Mouse (Mus musculus) lung, adult 2 months (tissue): ENCODE results near the gene Tanc1. TPM values are rescaled to one million over a fixed set of nuclear protein-coding genes. Genes with fewer than 3 reads are reported as not detected.

Experiments used
- DNase-seq: peaks from one replicate; pipeline ENCODE4 v3.0.0; 2022
- H3K4me1 ChIP-seq: fragments of 200-500 bp; 2 replicates; pipeline ENCODE4 v1.6.1; 2011; ENCODE audit warnings: low read length; ENCODE audit not compliant: control insufficient read depth, insufficient read depth
- H3K4me3 ChIP-seq: fragments of 200-500 bp; replicated peaks from 2 replicates; pipeline ENCODE3; 2011; ENCODE audit warnings: low read depth, mild to moderate bottlenecking, control low read depth, low read length; ENCODE audit errors: extremely low read depth
- CTCF ChIP-seq: fragments of 200-500 bp; IDR thresholded peaks from 2 replicates; pipeline ENCODE4 v1.5.1; 2011; ENCODE audit warnings: mild to moderate bottlenecking, low read length, control low read depth; ENCODE audit not compliant: insufficient read depth
- POLR2A ChIP-seq: fragments of 200-500 bp; IDR thresholded peaks from 2 replicates; pipeline ENCODE4 v1.6.1; 2011; ENCODE audit warnings: low read depth, mild to moderate bottlenecking, control low read depth, low read length, borderline replicate concordance; ENCODE audit errors: extremely low read depth
- WGBS: fragments of 180-500 bp; shearing (Covaris S2); methylation state at CpG from one replicate; pipeline ENCODE4 v1.1.7; 2018; 5-methylcytosine and 5-hydroxymethylcytosine counted together
- polyA plus RNA-seq: library from polyadenylated mRNA; depleted of rRNA; stranded (reverse); fragments of >200 nt; gene quantifications from 2 replicates; pipeline ENCODE4 v1.2.3, GENCODE M21; 2012

Gene Tanc1
- polyA plus RNA-seq, 1 experiment: 29.0 TPM

DNA sequence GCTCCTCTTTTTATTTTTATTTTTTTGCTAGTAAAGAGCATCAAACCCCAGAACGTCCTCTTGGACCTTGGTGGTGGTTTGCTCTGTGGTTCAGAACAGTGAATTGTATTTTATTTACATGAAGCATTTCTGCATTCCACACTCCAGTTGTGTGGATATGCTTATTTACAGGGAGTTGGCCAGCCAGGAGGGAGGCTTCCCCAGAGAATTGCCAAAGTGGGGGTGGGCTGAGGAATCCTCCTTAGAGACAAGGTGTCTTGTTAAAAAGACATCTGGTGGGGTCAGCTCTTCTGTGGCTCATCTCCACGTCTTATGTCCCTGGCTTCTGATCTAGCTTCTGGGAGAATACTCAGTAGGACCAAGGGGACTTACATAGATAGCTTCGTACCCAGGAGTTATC is 14.6 kb downstream of the Tanc1 start:
- Histone ChIP-seq H3K4me3 (no peak overlapping the region), H3K4me1 (peaks cover 35% of the 10 kb centered on the region)
- no peak for TF ChIP-seq CTCF
- no peak for TF ChIP-seq POLR2A
- WGBS: 53% methylated on average over 3 of the region's 3 CpGs
- no peak for DNase-seq

DNA sequence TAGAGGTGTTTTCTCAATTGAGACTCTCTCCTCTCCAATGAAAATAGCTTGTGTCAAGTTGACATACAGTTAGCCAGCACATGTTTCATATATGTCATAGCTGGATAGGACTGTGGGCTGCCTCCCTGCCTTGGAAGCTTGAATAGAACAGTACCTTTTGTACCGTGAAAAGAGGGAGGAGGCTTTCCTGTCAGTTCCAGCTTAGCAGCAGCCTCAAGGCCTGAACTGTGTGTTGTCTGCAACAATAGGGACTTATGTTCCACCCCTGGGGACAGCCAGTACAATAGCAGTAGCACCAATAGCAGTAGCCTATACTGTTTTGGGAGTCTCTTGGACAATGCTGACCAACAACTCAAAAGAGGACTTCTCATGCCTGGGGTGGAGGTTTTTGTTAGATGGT is 15.7 kb downstream of the Tanc1 start:
- TF ChIP-seq CTCF: no peak
- no peak for TF ChIP-seq POLR2A
- Histone ChIP-seq H3K4me3 (no peak overlapping the region), H3K4me1 (peaks cover 38% of the 10 kb centered on the region)
- WGBS: 34% methylated on average over 1 of the region's 1 CpGs
- no peak for DNase-seq

DNA sequence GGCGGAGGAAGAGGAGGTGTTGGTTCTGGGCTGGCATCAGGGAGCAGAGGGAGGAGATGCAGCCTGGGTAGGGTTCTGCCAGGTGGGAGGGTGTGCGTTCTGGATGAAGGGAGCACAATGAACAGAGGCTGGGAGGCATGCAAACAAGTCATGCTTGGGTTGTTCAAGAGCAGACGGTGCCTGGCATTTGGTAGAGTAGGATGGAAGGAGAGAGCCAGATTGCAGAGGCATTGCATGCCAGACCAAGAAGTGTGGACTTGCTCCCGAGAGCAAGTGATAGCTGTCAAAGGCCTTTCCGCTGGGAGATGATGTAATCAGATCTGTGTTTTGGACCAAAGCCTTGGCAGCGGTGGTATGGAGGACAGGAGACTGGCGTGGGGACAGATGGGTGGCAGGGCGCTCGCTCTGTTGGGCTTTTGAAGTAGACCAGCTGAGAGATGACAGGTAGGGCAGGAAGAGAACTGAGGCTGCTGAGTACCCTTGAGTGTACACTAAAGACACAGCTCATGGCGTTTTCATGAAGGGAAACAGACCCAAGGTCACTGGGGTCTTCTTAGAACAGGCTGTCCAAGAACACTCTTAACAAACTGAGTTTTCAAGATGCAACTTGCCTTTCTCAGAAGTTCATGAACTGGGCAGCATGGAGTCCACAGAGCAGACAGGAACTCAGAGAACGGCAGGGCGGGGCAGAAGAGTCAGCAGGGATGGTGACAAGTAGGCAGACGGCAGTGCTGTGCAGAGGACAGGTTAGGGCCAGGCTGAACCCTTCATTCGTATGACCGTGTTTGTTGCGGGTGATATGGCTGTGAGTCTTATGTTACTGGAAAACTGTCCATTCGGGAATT is 16.4 kb downstream of the Tanc1 start:
- TF ChIP-seq CTCF (no peak), POLR2A (no peak)
- peaks cover 38% of the 10 kb centered on the region for H3K4me1 ChIP-seq
- 39% methylated on average over 17 of the region's 17 CpGs for WGBS
- no peak overlapping the region for H3K4me3 ChIP-seq
- DNase-seq: peak; percentile 47

DNA sequence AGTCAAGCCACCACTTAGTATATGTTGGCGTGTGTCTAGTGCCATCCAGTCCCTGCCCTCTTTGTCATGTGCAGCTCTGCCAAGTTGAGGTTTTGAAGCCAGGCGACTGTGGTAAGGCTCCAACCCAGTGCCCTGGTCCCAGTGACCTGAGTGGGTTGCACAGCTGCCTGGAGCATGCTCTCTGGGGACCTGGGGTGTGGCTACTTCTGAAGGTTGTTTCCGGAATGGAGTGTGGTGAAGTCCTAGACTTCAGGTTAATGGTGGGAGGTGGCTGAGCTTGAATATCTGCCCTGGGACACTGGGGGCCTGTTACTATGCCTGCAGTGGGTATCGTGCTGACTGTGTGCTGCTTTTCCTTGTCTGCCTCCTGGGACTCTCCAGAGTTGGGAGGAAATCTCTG is 18.0 kb downstream of the Tanc1 start:
- 44% methylated on average over 4 of the region's 4 CpGs for WGBS
- no peak for TF ChIP-seq CTCF
- no peak for TF ChIP-seq POLR2A
- H3K4me3 ChIP-seq: no peak overlapping the region
- H3K4me1 ChIP-seq: peaks cover 42% of the 10 kb centered on the region
- no peak for DNase-seq

DNA sequence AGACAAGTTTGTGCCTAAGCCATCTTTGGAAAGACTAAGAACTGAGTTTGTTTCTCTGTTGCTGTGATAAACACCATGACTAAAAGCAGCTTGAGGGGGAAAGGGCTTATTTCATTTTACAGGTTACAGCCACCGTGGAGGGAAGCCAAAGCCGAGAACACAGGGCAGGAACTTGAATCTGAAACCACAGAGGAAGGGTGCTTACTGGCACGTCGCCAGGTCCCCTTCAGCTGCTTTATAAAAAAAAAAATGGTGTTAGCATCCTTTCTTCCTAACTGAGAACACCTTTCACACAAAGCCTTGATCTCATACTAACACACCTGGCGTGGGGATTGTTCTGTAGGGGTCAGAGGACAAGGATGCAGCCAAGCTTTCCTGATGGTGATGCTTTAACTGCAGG is 19.6 kb downstream of the Tanc1 start:
- no peak overlapping the region for H3K4me3 ChIP-seq
- TF ChIP-seq CTCF: no peak
- no peak for TF ChIP-seq POLR2A
- WGBS: 38% methylated on average over 5 of the region's 5 CpGs
- no peak for DNase-seq
- peaks cover 40% of the 10 kb centered on the region for H3K4me1 ChIP-seq

DNA sequence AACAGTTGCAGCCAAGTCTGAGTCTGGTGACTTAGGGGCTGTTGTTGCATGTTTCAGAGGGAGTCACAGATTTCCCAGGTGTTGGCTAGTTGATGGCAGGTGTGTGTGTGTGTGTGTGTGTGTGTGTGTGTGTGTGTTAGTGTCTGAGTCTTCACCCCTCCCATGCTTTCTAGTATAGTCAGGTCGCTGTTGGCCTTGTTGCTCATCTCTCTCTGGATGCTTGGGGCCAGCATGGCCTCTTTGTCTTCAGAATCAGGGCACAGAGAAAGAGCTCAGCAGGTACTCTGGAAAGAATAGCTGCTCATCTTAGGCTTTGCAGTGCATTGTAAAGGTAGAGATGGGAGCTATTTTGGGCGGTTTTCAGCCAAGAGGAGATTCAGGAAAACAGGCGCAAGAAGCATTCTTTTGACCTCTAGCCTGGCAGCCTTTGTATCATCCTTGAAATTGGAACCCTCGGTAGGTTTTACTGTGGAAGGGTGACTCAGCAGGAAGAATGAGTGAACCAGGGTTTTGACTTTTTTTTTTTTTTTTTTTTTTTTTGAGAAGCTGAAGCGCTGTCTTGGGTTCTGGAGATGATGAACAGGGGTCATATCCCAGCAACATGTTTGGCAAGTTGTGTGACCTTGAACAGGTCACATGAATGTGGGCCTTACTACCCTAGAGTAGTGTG is 22.1 kb downstream of the Tanc1 start:
- Histone ChIP-seq H3K4me3 (no peak overlapping the region), H3K4me1 (peaks cover 21% of the 10 kb centered on the region)
- TF ChIP-seq POLR2A (no peak), CTCF (no peak)
- no peak for DNase-seq
- WGBS: 67% methylated on average over 5 of the region's 5 CpGs

DNA sequence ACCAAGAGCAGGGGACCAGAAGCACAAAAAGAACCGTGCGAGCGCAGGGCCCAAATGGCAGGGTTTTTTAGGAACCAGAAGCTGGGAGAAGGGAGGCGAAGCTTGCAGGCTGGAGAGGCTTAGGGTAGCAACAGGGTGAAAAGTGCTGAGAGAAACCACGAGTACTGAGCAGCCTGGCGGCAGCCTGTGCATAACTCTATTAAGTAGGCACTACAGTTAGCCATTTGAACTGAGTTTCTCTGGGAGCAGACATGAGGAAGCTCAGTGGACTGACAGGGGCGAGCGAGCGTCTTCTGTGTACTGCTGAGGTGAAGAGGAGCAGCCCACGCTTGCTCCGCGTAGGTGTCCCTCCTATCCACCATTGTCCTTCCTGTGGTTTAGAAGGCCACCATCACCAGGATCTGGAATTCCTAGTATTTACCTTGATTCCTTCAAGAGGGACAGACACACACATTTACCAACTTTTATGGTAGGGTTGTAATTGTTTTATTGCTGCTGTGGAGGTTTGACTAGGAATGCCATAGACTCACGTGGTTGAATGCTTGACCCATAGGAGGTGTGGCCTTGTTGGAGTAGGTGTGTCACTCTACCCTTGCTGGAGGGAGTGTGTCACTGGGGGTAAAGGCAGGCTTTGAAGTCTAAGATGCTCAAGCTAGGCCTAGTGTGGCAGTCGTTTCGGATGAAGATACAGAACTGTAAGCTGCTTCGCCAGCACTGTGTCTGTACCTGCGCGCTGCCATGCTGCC is 25.4 kb downstream of the Tanc1 start:
- Histone ChIP-seq H3K4me3 (no peak overlapping the region), H3K4me1 (peaks cover 7% of the 10 kb centered on the region)
- no peak for DNase-seq
- WGBS: 89% methylated on average over 18 of the region's 18 CpGs
- TF ChIP-seq POLR2A: no peak
- no peak for TF ChIP-seq CTCF

DNA sequence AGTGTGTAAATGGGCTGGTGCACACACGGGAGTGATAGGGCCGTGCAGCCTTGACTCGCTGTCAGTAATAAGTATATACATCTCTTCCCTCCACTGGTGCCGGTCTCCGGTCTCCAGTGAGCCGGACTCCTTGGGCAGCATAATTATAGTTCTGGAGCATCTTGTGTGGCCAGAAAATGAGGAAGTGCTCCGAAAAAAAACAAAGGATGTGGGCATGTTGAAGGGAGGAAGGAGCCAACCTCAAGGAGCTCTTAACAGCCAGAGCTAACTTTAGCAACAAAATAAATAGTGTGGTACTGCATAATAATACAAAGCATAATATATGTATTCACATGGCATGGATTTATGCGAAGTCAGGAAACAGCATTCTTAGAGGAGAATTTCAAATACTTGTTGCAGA is 30.9 kb downstream of the Tanc1 start:
- Histone ChIP-seq H3K4me3 (no peak overlapping the region), H3K4me1 (peaks cover 31% of the 10 kb centered on the region)
- DNase-seq: no peak
- no peak for TF ChIP-seq POLR2A
- no peak for TF ChIP-seq CTCF
- WGBS: 19% methylated on average over 8 of the region's 8 CpGs

DNA sequence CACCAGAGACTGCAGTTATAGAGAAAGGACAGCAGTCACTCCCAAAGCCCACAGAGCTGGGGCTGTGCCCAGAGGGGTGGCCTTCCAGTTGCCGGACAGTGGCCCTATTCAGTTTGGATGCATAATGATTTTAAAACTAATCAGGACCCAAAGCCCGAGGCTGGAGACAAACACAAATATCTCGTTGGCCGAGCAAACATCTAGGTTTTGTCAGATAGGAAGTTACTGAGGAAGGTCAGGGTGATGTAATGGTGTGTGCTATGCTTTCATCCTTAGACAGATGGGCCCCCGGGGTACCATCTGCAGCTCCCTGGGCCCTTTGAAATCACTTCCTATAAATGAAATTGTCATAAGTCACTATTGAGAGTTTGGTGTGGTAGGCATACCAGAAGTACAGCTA is 33.0 kb downstream of the Tanc1 start:
- TF ChIP-seq POLR2A (no peak), CTCF (no peak)
- no peak for DNase-seq
- Histone ChIP-seq H3K4me3 (no peak overlapping the region), H3K4me1 (peaks cover 31% of the 10 kb centered on the region)
- WGBS: 26% methylated on average over 5 of the region's 5 CpGs

DNA sequence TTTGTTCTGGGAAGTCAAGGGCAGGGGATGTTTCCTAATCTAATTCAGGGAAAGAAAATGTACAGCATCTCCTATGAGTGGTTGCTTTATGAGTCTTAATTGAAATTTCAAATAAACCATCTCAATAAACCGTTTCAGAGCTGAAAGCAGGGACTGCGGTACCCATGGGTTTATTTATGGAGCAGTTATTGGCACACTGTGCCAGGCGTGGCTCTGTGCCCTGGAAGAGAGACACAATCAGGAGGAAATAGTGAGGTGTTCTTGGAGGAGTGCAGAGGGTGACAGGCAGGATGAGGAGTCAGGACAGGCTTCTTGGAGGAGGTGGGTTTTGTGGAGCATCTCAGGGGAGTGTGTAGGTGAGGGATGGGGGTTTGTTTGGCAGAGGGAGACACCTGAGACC is 33.7 kb downstream of the Tanc1 start:
- Histone ChIP-seq H3K4me1 (peaks cover 31% of the 10 kb centered on the region), H3K4me3 (no peak overlapping the region)
- TF ChIP-seq POLR2A (no peak), CTCF (no peak)
- no peak for DNase-seq
- WGBS: 15% methylated on average over 3 of the region's 3 CpGs
